Mouse (Mus musculus) heart, adult 2 months (tissue): ENCODE data around the gene Relch.

ENCODE experiments used
- CTCF ChIP-seq: fragments of 200-600 bp; IDR thresholded peaks from 2 replicates; pipeline ENCODE4 v1.8.1; 2022; ENCODE audit warnings: antibody characterized with exemption, mild to moderate bottlenecking, moderate library complexity
- EP300 ChIP-seq: fragments of 200-500 bp; IDR thresholded peaks from 2 replicates; pipeline ENCODE4 v1.6.1; 2011; ENCODE audit warnings: low read depth, low read length, control low read depth; ENCODE audit not compliant: insufficient read depth
- POLR2A ChIP-seq: fragments of 200-500 bp; IDR thresholded peaks from 2 replicates; pipeline ENCODE4 v1.6.1; 2011; ENCODE audit warnings: mild to moderate bottlenecking, low read depth, low read length, control low read depth; ENCODE audit not compliant: insufficient read depth

- TF ChIP-seq CTCF (no peak), POLR2A (no peak), EP300 (no peak)
Measured at GRCm38 (mm10) chr1:105780079-105780456, 116.4 kb downstream of the Relch start.
